Mouse (Mus musculus) bone marrow macrophage, adult 2 months (primary cell): Measurements from ENCODE around the gene Ube3b. TPM values are rescaled to one million over a fixed set of nuclear protein-coding genes. Genes with fewer than 3 reads are reported as not detected.

ENCODE experiments used
- H3K27ac ChIP-seq: 2 replicates; pipeline ENCODE4 v1.5.1; 2012; ENCODE audit warnings: low read depth, low read length; ENCODE audit not compliant: insufficient read depth
- H3K4me1 ChIP-seq: 2 replicates; pipeline ENCODE4 v1.6.1; 2012; ENCODE audit warnings: low read length; ENCODE audit not compliant: control insufficient read depth, insufficient read depth
- H3K4me3 ChIP-seq: 2 replicates; pipeline ENCODE4 v1.5.1; 2012; ENCODE audit warnings: mild to moderate bottlenecking, low read length, moderate library complexity; ENCODE audit not compliant: insufficient read depth
- CTCF ChIP-seq: IDR thresholded peaks from 2 replicates; pipeline ENCODE4 v1.5.1; 2012; ENCODE audit warnings: low read depth, mild to moderate bottlenecking, low read length, moderate library complexity
- POLR2A ChIP-seq: IDR thresholded peaks from 2 replicates; pipeline ENCODE4 v1.6.1; 2012; ENCODE audit warnings: mild to moderate bottlenecking, low read depth, low read length, borderline replicate concordance
- polyA plus RNA-seq: library from polyadenylated mRNA; stranded (reverse); fragments of >200 nt; gene quantifications from 2 replicates; pipeline ENCODE4 v1.2.4, GENCODE M21; 2012; ENCODE audit not compliant: missing spikeins, insufficient read depth, insufficient read length

Gene Ube3b
- polyA plus RNA-seq, 1 experiment = 52.0 TPM

- TF ChIP-seq CTCF = no peak
- no peak for TF ChIP-seq POLR2A
- H3K27ac ChIP-seq = no peak overlapping the region
- H3K4me3 ChIP-seq = no peak overlapping the region
- 0 out of 2 replicates have a peak, but pooled peaks cover 2% of the 10 kb centered on the region for H3K4me1 ChIP-seq
Observed at GRCm38 (mm10) chr5:114449011-114449410, 68.6 kb downstream of the Ube3b start.

GRCm38 (mm10) chr5:114456287-114456686, 75.9 kb downstream of the Ube3b start:
- no peak overlapping the region for H3K4me3 ChIP-seq
- TF ChIP-seq POLR2A (no peak), CTCF (no peak)
- no peaks in the 10 kb centered on the region for H3K4me1 ChIP-seq
- no peak overlapping the region for H3K27ac ChIP-seq

- no peak overlapping the region for H3K27ac ChIP-seq
Observed at GRCm38 (mm10) chr5:114456995-114457605, 76.7 kb downstream of the Ube3b start.

GRCm38 (mm10) chr5:114461238-114461637, 80.8 kb downstream of the Ube3b start:
- no peak overlapping the region for H3K4me3 ChIP-seq
- no peaks in the 10 kb centered on the region for H3K4me1 ChIP-seq
- no peak overlapping the region for H3K27ac ChIP-seq
- TF ChIP-seq POLR2A = no peak
- peak; percentile 69 for TF ChIP-seq CTCF

More at GRCm38 (mm10) chr5:114456995-114457605, 76.7 kb downstream of the Ube3b start:
- Histone ChIP-seq H3K4me1 (no peaks in the 10 kb centered on the region), H3K4me3 (no peak overlapping the region)
- TF ChIP-seq POLR2A (no peak), CTCF (no peak)

GRCm38 (mm10) chr5:114462067-114463040, 81.9 kb downstream of the Ube3b start:
- no peak for TF ChIP-seq POLR2A
- TF ChIP-seq CTCF = no peak
- Histone ChIP-seq H3K4me1 (no peaks in the 10 kb centered on the region), H3K4me3 (no peak overlapping the region), H3K27ac (no peak overlapping the region)

GRCm38 (mm10) chr5:114464561-114464960, 84.2 kb downstream of the Ube3b start:
- TF ChIP-seq POLR2A = no peak
- no peak for TF ChIP-seq CTCF

GRCm38 (mm10) chr5:114465641-114466040, 85.2 kb downstream of the Ube3b start:
- TF ChIP-seq POLR2A (no peak), CTCF (no peak)

More at GRCm38 (mm10) chr5:114464561-114464960, 84.2 kb downstream of the Ube3b start:
- Histone ChIP-seq H3K4me1 (no peaks in the 10 kb centered on the region), H3K27ac (no peak overlapping the region), H3K4me3 (no peak overlapping the region)

GRCm38 (mm10) chr5:114467019-114467418, 86.6 kb downstream of the Ube3b start:
- no peaks in the 10 kb centered on the region for H3K4me1 ChIP-seq
- no peak overlapping the region for H3K4me3 ChIP-seq
- no peak overlapping the region for H3K27ac ChIP-seq
- TF ChIP-seq CTCF = no peak
- no peak for TF ChIP-seq POLR2A

More at GRCm38 (mm10) chr5:114465641-114466040, 85.2 kb downstream of the Ube3b start:
- Histone ChIP-seq H3K27ac (no peak overlapping the region), H3K4me3 (no peak overlapping the region), H3K4me1 (no peaks in the 10 kb centered on the region)

- TF ChIP-seq POLR2A (no peak), CTCF (no peak)
- no peaks in the 10 kb centered on the region for H3K4me1 ChIP-seq
- H3K27ac ChIP-seq = no peak overlapping the region
Observed at GRCm38 (mm10) chr5:114467430-114467829, 87.0 kb downstream of the Ube3b start.

GRCm38 (mm10) chr5:114468007-114468406, 87.6 kb downstream of the Ube3b start:
- Histone ChIP-seq H3K27ac (no peak overlapping the region), H3K4me1 (no peaks in the 10 kb centered on the region), H3K4me3 (no peak overlapping the region)
- TF ChIP-seq POLR2A (no peak), CTCF (no peak)

More at GRCm38 (mm10) chr5:114467430-114467829, 87.0 kb downstream of the Ube3b start:
- H3K4me3 ChIP-seq = no peak overlapping the region
